Mouse (Mus musculus): ENCODE results near the gene Chil1. TPM values are rescaled to one million over a fixed set of nuclear protein-coding genes. Genes with fewer than 3 reads are reported as not detected.

Gene Chil1
- 2.5 and 3.7 TPM in 2 replicates for polyA plus RNA-seq (2014; fragmentation: Nextera tagmentation; extraction: Ambion mirVana)

DNA sequence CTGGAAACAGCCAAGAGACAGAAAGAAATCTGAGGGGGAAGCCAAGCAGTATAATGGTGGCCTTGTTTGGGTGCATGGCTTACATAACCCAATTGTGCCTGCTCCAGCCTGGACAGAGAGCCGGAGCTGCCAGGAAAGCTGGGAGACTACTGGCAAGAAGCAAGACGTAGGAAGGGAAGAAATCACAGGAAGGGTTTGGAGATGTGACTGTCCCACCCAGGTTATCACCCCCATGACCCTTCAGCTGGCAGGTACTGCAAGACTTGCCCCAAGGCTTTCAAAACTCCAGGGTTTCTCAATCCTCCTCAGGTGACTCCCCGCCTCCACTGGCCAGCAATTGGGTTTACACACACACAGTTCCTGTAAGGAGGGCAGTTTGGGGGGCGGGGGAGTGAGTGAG, at the start of gene Chil1:
Chil1 (plus strand) TSS at position 152 of the 400 bp plus-strand sequence.
- Histone ChIP-seq H3K36me3 (ENCODE audit: control insufficient read depth, insufficient read depth, low read length) (no peaks in the 10 kb centered on the region), H3K27me3 (replicated peaks; ENCODE audit: control insufficient read depth, insufficient read depth, low read length) (no peaks in the 10 kb centered on the region), H3K9me3 (replicated peaks; ENCODE audit: control insufficient read depth, low read length) (no peaks in the 10 kb centered on the region), H3K4me1 (ENCODE audit: control insufficient read depth, insufficient read depth, low read length) (no peaks in the 10 kb centered on the region), H3K27ac (ENCODE audit: low read depth, low read length) (no peak within 1 kb of the TSS), H3K9ac (ENCODE audit: low read length) (0 out of 2 replicates have a peak within 1 kb of the TSS, but pooled peaks have one; percentile 13), H3K4me2 (ENCODE audit: low read length) (no peak within 1 kb of the TSS), H3K4me3 (ENCODE audit: low read depth, low read length) (no peak within 1 kb of the TSS)
- ATAC-seq (no peak), DNase-seq (ENCODE audit: low spot score) (no peak)
- 39% methylated on average over 4 of the region's 4 CpGs for WGBS

DNA sequence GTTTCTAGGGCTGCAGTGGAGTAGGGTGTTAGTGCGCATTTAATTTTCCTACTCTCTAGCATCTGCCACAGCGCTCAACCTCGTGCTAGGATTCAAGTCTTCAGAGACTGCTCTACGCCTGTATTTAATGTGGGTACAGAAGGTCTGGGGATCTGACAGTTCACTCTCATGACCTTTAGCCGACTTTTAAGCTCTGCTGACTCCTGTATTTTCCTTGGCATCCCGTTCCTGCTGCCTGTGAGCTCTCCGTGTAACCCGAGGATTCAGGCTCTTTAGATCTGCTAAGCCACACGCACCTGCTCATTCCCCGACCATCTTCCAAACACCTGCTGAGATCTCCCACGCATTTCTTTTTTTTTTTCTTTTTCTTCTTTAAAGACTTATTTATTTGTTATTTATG, 48.7 kb upstream of the Chil1 start:
- H3K36me3 ChIP-seq (ENCODE audit: control insufficient read depth, insufficient read depth, low read length): no peaks in the 10 kb centered on the region
- no peak overlapping the region for H3K27ac ChIP-seq (ENCODE audit: low read depth, low read length)
- no peak overlapping the region for H3K4me3 ChIP-seq (ENCODE audit: low read depth, low read length)
- no peaks in the 10 kb centered on the region for H3K4me1 ChIP-seq (ENCODE audit: control insufficient read depth, insufficient read depth, low read length)
- no peaks in the 10 kb centered on the region for H3K9me3 ChIP-seq (replicated peaks; ENCODE audit: control insufficient read depth, low read length)
- no peak overlapping the region for H3K9ac ChIP-seq (ENCODE audit: low read length)
- no peaks in the 10 kb centered on the region for H3K27me3 ChIP-seq (replicated peaks; ENCODE audit: control insufficient read depth, insufficient read depth, low read length)
- no peak for DNase-seq (ENCODE audit: low spot score)
- 77% methylated on average over 11 of the region's 11 CpGs for WGBS
- no peak for ATAC-seq
- no peak overlapping the region for H3K4me2 ChIP-seq (ENCODE audit: low read length)

DNA sequence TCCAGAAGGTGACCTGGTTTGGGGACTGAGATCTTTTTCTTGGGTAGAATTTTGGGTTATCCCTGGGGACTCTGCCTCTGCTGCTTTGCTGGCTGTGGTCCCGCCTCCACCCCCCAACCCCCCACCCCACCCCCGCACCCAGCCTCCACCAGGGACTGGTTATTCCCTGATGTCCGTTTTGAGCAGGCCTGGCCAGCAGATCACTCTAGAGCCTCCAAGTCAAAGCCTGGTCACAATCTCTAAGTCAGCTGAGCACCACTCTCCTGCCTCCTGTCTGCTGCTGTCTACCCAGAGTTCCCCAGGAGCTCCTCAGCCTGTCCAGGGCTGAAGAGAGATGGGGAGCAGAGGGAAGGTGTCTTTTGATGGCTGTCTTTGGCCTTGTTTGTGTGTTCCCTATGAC, 45.6 kb upstream of the Chil1 start:
- no peak overlapping the region for H3K9ac ChIP-seq (ENCODE audit: low read length)
- no peak overlapping the region for H3K27ac ChIP-seq (ENCODE audit: low read depth, low read length)
- no peak overlapping the region for H3K4me3 ChIP-seq (ENCODE audit: low read depth, low read length)
- WGBS: 62% methylated on average over 3 of the region's 3 CpGs
- H3K9me3 ChIP-seq (replicated peaks; ENCODE audit: control insufficient read depth, low read length): no peaks in the 10 kb centered on the region
- H3K36me3 ChIP-seq (ENCODE audit: control insufficient read depth, insufficient read depth, low read length): no peaks in the 10 kb centered on the region
- H3K4me1 ChIP-seq (ENCODE audit: control insufficient read depth, insufficient read depth, low read length): no peaks in the 10 kb centered on the region
- H3K27me3 ChIP-seq (replicated peaks; ENCODE audit: control insufficient read depth, insufficient read depth, low read length): no peaks in the 10 kb centered on the region
- DNase-seq (ENCODE audit: low spot score) (no peak), ATAC-seq (no peak)
- H3K4me2 ChIP-seq (ENCODE audit: low read length): no peak overlapping the region

DNA sequence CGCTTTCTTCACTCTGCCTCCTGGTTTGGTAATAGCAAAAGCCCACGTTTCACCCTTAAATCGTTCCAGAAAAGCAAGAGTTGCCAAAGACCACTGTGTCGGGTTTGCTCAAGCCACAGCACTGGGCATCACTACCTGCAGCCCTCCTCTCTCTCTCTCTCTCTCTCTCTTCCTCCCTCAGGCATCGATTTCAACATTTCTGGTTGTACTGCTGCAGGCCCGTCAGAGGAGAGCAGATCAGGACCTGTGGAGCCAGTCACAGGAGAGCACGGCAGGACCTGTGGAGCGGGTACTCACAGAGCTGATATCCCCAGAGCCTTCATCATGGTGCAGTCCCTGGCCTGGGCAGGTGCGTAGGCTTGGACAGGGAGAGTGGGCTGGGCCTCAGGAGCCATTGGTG, 43.6 kb upstream of the Chil1 start:
- H3K4me3 ChIP-seq (ENCODE audit: low read depth, low read length): no peak overlapping the region
- H3K9me3 ChIP-seq (replicated peaks; ENCODE audit: control insufficient read depth, low read length): no peaks in the 10 kb centered on the region
- H3K4me2 ChIP-seq (ENCODE audit: low read length): no peak overlapping the region
- 85% methylated on average over 9 of the region's 9 CpGs for WGBS
- H3K36me3 ChIP-seq (ENCODE audit: control insufficient read depth, insufficient read depth, low read length): no peaks in the 10 kb centered on the region
- no peak overlapping the region for H3K27ac ChIP-seq (ENCODE audit: low read depth, low read length)
- H3K4me1 ChIP-seq (ENCODE audit: control insufficient read depth, insufficient read depth, low read length): peaks cover 9% of the 10 kb centered on the region; the same call in 1 of the 2 replicates
- H3K9ac ChIP-seq (ENCODE audit: low read length): no peak overlapping the region
- no peaks in the 10 kb centered on the region for H3K27me3 ChIP-seq (replicated peaks; ENCODE audit: control insufficient read depth, insufficient read depth, low read length)
- no peak for ATAC-seq
- DNase-seq (ENCODE audit: low spot score): no peak

DNA sequence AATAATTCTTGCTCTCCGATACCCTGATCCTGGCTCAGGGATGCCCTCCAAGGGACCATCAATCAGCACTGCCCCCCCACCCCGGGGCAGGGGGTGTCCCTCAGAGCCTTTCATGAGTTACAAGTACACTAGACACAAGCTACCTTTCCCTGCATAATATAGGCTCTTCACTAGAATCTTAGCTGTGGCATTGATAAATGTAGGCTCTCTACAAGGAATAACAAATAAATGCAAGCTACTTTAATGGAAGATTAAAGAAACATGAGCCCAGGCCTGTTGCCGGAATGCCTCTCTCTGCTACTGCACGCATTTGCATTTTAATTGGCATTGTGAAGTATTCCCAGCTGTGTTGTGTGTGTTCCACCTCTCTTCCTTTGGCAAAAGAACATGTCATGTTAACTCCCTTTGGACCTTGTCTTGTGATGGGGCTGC, 39.6 kb upstream of the Chil1 start:
- peaks cover 9% of the 10 kb centered on the region; the same call in 1 of the 2 replicates for H3K4me1 ChIP-seq (ENCODE audit: control insufficient read depth, insufficient read depth, low read length)
- H3K27me3 ChIP-seq (replicated peaks; ENCODE audit: control insufficient read depth, insufficient read depth, low read length): no peaks in the 10 kb centered on the region
- peak; percentile 61 for DNase-seq (ENCODE audit: low spot score)
- peak; percentile 54 for ATAC-seq
- H3K9ac ChIP-seq (ENCODE audit: low read length): no peak overlapping the region
- H3K36me3 ChIP-seq (ENCODE audit: control insufficient read depth, insufficient read depth, low read length): no peaks in the 10 kb centered on the region
- H3K27ac ChIP-seq (ENCODE audit: low read depth, low read length): peak overlapping the region; percentile 48
- no peaks in the 10 kb centered on the region for H3K9me3 ChIP-seq (replicated peaks; ENCODE audit: control insufficient read depth, low read length)
- no peak overlapping the region for H3K4me3 ChIP-seq (ENCODE audit: low read depth, low read length)
- no peak overlapping the region for H3K4me2 ChIP-seq (ENCODE audit: low read length)
- WGBS: 32% methylated on average over 4 of the region's 4 CpGs

DNA sequence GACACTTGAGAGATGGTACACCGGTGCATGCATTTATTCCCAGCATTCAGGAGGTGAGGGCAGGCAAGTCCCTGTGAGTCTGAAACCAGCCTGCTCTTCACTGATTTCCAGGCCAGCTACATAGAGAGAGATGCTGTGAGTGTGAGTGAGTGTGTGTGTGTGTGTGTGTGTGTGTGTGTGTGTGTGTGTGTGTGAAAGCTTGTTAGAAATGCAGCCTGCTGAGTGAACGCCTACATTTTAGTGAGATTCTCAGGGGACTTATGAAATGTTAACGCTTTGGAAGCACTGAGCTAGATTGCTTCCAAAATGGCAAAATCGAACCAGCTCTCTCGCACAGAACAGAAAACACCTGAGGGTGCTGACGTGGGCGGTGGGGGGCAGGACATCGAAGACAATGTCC, 35.9 kb upstream of the Chil1 start:
- ATAC-seq: no peak
- Histone ChIP-seq H3K9ac (ENCODE audit: low read length) (no peak overlapping the region), H3K4me2 (ENCODE audit: low read length) (no peak overlapping the region), H3K27ac (ENCODE audit: low read depth, low read length) (no peak overlapping the region), H3K27me3 (replicated peaks; ENCODE audit: control insufficient read depth, insufficient read depth, low read length) (no peaks in the 10 kb centered on the region), H3K9me3 (replicated peaks; ENCODE audit: control insufficient read depth, low read length) (no peaks in the 10 kb centered on the region), H3K4me3 (ENCODE audit: low read depth, low read length) (no peak overlapping the region), H3K36me3 (ENCODE audit: control insufficient read depth, insufficient read depth, low read length) (no peaks in the 10 kb centered on the region), H3K4me1 (ENCODE audit: control insufficient read depth, insufficient read depth, low read length) (peaks cover 9% of the 10 kb centered on the region; the same call in 1 of the 2 replicates)
- 87% methylated on average over 8 of the region's 8 CpGs for WGBS
- peak; percentile 14 for DNase-seq (ENCODE audit: low spot score)

DNA sequence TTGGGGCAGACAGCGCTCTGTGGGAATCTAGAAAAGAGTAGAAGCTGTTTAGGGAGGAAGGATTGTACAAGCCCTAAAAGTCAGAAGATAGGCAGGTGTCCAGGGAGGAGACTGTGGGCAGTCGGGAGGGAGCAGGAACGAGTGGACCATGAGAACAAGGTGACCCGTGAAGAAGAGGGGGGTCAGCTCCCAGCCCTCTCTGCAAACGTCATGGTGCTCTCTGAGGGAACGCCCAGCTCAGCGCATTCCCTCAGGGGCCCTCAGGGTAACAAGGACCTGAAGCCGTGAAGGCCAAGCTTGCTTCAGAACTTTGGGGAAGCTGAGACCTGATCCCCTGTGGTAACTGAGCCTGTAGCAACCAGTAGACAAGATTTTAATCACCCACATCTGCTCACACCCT, 31.9 kb upstream of the Chil1 start:
- H3K9me3 ChIP-seq (replicated peaks; ENCODE audit: control insufficient read depth, low read length): 0 out of 2 replicates have a peak, but pooled peaks cover 2% of the 10 kb centered on the region
- H3K9ac ChIP-seq (ENCODE audit: low read length): no peak overlapping the region
- ATAC-seq (no peak), DNase-seq (ENCODE audit: low spot score) (no peak)
- H3K36me3 ChIP-seq (ENCODE audit: control insufficient read depth, insufficient read depth, low read length): no peaks in the 10 kb centered on the region
- H3K27me3 ChIP-seq (replicated peaks; ENCODE audit: control insufficient read depth, insufficient read depth, low read length): no peaks in the 10 kb centered on the region
- H3K4me3 ChIP-seq (ENCODE audit: low read depth, low read length): no peak overlapping the region
- no peak overlapping the region for H3K27ac ChIP-seq (ENCODE audit: low read depth, low read length)
- 71% methylated on average over 8 of the region's 8 CpGs for WGBS
- no peak overlapping the region for H3K4me2 ChIP-seq (ENCODE audit: low read length)
- no peaks in the 10 kb centered on the region for H3K4me1 ChIP-seq (ENCODE audit: control insufficient read depth, insufficient read depth, low read length)

DNA sequence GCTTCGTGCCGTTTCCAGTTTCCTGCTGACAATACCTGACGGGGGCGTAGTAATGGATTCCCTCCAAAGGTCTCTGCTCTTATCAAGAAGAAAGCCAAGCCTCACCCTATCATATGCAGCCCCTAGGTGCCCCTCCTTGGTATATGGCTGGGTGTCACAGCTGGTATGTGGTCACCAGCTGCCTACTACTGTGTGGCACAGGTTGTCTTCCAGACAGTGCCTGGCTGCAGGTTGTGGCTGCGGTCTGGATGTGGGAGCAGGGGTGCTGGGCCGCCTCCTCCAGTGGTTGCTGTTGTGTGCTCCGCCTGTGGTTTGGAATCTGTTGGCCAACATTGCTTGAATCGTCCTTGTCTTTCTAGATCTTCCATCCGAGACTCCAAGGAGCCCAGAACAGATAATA, 31.2 kb upstream of the Chil1 start:
- no peaks in the 10 kb centered on the region for H3K27me3 ChIP-seq (replicated peaks; ENCODE audit: control insufficient read depth, insufficient read depth, low read length)
- no peak overlapping the region for H3K9ac ChIP-seq (ENCODE audit: low read length)
- H3K4me1 ChIP-seq (ENCODE audit: control insufficient read depth, insufficient read depth, low read length): no peaks in the 10 kb centered on the region
- no peak overlapping the region for H3K27ac ChIP-seq (ENCODE audit: low read depth, low read length)
- H3K4me2 ChIP-seq (ENCODE audit: low read length): no peak overlapping the region
- 92% methylated on average over 9 of the region's 9 CpGs for WGBS
- DNase-seq (ENCODE audit: low spot score): no peak
- H3K9me3 ChIP-seq (replicated peaks; ENCODE audit: control insufficient read depth, low read length): 0 out of 2 replicates have a peak, but pooled peaks cover 3% of the 10 kb centered on the region
- no peak overlapping the region for H3K4me3 ChIP-seq (ENCODE audit: low read depth, low read length)
- no peak for ATAC-seq
- no peaks in the 10 kb centered on the region for H3K36me3 ChIP-seq (ENCODE audit: control insufficient read depth, insufficient read depth, low read length)

DNA sequence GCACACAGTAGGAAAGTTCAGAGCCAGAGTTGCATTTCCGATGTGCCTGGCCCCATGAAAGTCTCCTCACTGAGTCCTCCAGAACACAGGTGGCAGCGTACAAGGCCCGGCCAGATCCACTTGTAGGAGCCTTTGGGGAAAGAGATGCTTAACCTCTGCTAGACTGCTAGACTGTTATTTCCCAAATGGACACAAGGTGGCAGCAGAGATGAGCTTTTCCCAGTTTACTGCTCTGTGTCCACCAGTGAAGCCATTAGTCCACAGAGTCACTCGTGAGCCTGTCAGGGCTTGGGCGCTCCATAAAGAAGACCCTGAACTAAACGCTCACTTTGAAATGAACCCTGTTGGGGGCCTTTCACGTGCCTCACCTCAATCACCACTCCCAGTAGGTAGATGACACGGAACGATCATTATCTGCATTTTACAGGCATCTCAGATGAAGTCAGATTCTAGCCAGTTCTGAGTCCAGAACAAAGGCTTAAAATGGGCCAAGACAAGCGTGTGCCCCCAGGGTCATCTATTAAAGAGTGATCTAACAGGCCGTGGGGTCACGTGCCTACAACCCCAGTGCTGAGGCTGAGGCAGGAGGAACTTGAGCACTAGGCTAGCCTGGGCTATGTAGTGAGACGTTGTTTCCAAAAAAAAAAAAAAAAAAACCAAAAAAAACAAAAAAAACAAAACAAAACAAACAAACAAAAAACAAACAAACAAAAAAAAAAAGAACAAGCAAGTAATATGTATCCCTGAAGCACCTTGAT, 30.1 kb upstream of the Chil1 start:
- Histone ChIP-seq H3K36me3 (ENCODE audit: control insufficient read depth, insufficient read depth, low read length) (no peaks in the 10 kb centered on the region), H3K4me2 (ENCODE audit: low read length) (no peak overlapping the region), H3K27ac (ENCODE audit: low read depth, low read length) (no peak overlapping the region), H3K4me1 (ENCODE audit: control insufficient read depth, insufficient read depth, low read length) (no peaks in the 10 kb centered on the region), H3K4me3 (ENCODE audit: low read depth, low read length) (no peak overlapping the region), H3K9ac (ENCODE audit: low read length) (no peak overlapping the region), H3K27me3 (replicated peaks; ENCODE audit: control insufficient read depth, insufficient read depth, low read length) (no peaks in the 10 kb centered on the region), H3K9me3 (replicated peaks; ENCODE audit: control insufficient read depth, low read length) (0 out of 2 replicates have a peak, but pooled peaks cover 3% of the 10 kb centered on the region)
- ATAC-seq (peak; percentile 89), DNase-seq (ENCODE audit: low spot score) (peak; percentile 92)
- 35% methylated on average over 13 of the region's 13 CpGs for WGBS

Data from forebrain, embryonic 14.5 days (tissue).